Mouse (Mus musculus) effector memory CD4-positive, alpha-beta T cell, adult 7 months (primary cell): Measurements from ENCODE around the gene Krt222. TPM values are rescaled to one million over a fixed set of nuclear protein-coding genes. Genes with fewer than 3 reads are reported as not detected.

Source experiments
- polyA plus RNA-seq: library from polyadenylated mRNA; unstranded; fragments of 100-300 nt; shearing (Covaris generic); gene quantifications from one replicate; pipeline ENCODE4 v1.2.1, GENCODE M21; 2017

The Krt222 gene
- polyA plus RNA-seq, result not detected

GRCm38 (mm10) chr11:99243820-99244374 lies at the start of gene Krt222:
Gene Krt222 (minus strand): TSS chr11:99244085.

GRCm38 (mm10) chr11:99284833-99285312 lies 41.0 kb upstream of the Krt222 start, which contains the start of gene Krt24:
Gene Krt24 (minus strand): TSS chr11:99285262.

GRCm38 (mm10) chr11:99230261-99231048 lies 13.4 kb downstream of the Krt222 start, which contains the start of gene Smarce1:
Gene Smarce1 (minus strand): TSS chr11:99231017.

Other genes with a start within 250 kb of the Krt222 start
- 4.9 TPM for gene Top2a, start 219.9 kb downstream of the Krt222 start, polyA plus RNA-seq
- not detected for gene Igfbp4, start 202.8 kb downstream of the Krt222 start, polyA plus RNA-seq
- not detected for gene Tns4, start 154.8 kb downstream of the Krt222 start, polyA plus RNA-seq
- 296 TPM for gene Ccr7, start 89.0 kb downstream of the Krt222 start, polyA plus RNA-seq
- 193 TPM for gene Smarce1, start 13.1 kb downstream of the Krt222 start, polyA plus RNA-seq
- gene Krt24, start 41.2 kb upstream of the Krt222 start, polyA plus RNA-seq, result not detected
- gene Krt25, start 78.9 kb upstream of the Krt222 start, polyA plus RNA-seq, result 0.49 TPM
- gene Krt26, start 93.9 kb upstream of the Krt222 start, polyA plus RNA-seq, result 0.11 TPM
- gene Krt27, start 107.0 kb upstream of the Krt222 start, polyA plus RNA-seq, result not detected
- 0.26 TPM for gene Krt28, start 130.8 kb upstream of the Krt222 start, polyA plus RNA-seq
- gene Krt10, start 145.3 kb upstream of the Krt222 start, polyA plus RNA-seq, result 10.1 TPM
- gene Krt12, start 178.2 kb upstream of the Krt222 start, polyA plus RNA-seq, result not detected
- gene Krt20, start 194.1 kb upstream of the Krt222 start, polyA plus RNA-seq, result 0.26 TPM
- not detected for gene Krt23, start 249.1 kb upstream of the Krt222 start, polyA plus RNA-seq